Mouse (Mus musculus) hindbrain, postnatal 0 days (tissue): ENCODE data around the gene Crhr1. TPM values are rescaled to one million over a fixed set of nuclear protein-coding genes. Genes with fewer than 3 reads are reported as not detected.
"Not testable (repeated sequence)": the region's sequence is repeated elsewhere in the genome, so short reads cannot be mapped to it uniquely, and the experiment has no call there.

ENCODE experiments used
- ATAC-seq: fragments of 200-750 bp; cut with Nextera tagmentation; 2 replicates; pipeline ENCODE4 v1.8.0; 2017; ENCODE audit warnings: mild to moderate bottlenecking, moderate TSS enrichment, moderate library complexity
- DNase-seq: peaks from one replicate; pipeline ENCODE4 v3.0.0-alpha.2; 2015; ENCODE audit warnings: low spot score
- H3K27ac ChIP-seq: fragments of 300-500 bp; sonication (generic); 2 replicates; pipeline ENCODE4 v1.5.1; 2014; ENCODE audit warnings: mild to moderate bottlenecking
- H3K27me3 ChIP-seq: fragments of 300-500 bp; sonication (generic); 2 replicates; pipeline ENCODE4 v1.6.1; 2014; ENCODE audit warnings: low read length, mixed read lengths; ENCODE audit not compliant: insufficient read depth
- H3K36me3 ChIP-seq: fragments of 300-500 bp; sonication (generic); 2 replicates; pipeline ENCODE4 v1.6.1; 2014; ENCODE audit warnings: low read length, mixed read lengths; ENCODE audit not compliant: insufficient read depth
- H3K4me1 ChIP-seq: fragments of 300-500 bp; sonication (generic); 2 replicates; pipeline ENCODE4 v1.6.1; 2014; ENCODE audit warnings: antibody characterized with exemption, low read length, mixed read lengths; ENCODE audit not compliant: insufficient read depth
- H3K4me2 ChIP-seq: fragments of 300-500 bp; sonication (generic); 2 replicates; pipeline ENCODE4 v1.6.1; 2014; ENCODE audit warnings: low read depth, mild to moderate bottlenecking, low read length, moderate library complexity, mixed read lengths
- H3K4me3 ChIP-seq: fragments of 300-500 bp; sonication (generic); 2 replicates; pipeline ENCODE4 v1.5.1; 2014; ENCODE audit warnings: low read length
- H3K9ac ChIP-seq: fragments of 300-500 bp; sonication (generic); replicated peaks from 2 replicates; pipeline ENCODE4 v1.6.1; 2014; ENCODE audit warnings: mild to moderate bottlenecking, low read length, moderate library complexity, mixed read lengths
- H3K9me3 ChIP-seq: fragments of 300-500 bp; sonication (generic); 2 replicates; pipeline ENCODE4 v1.6.1; 2016; ENCODE audit warnings: low read length, mixed read lengths
- CTCF ChIP-seq: IDR thresholded peaks from 2 replicates; pipeline ENCODE4 v1.5.1; 2016; ENCODE audit warnings: antibody characterized with exemption, control low read depth, low read depth
- WGBS: fragments of 180-500 bp; shearing (Covaris S2); extraction: QIAGEN DNeasy Blood & Tissue Kit; methylation state at CpG from one replicate; pipeline ENCODE4 v1.1.7; 2014; 5-methylcytosine and 5-hydroxymethylcytosine counted together
- polyA plus RNA-seq: library from polyadenylated mRNA; unstranded; fragments of >200 nt; fragmentation: Nextera tagmentation; extraction: Ambion mirVana; gene quantifications from 2 replicates; pipeline ENCODE4 v1.2.1, GENCODE M21; 2015
- total RNA-seq: library from RNA; depleted of rRNA; stranded (reverse); fragments of >200 nt; gene quantifications from 2 replicates; pipeline ENCODE4 v1.2.3, GENCODE M21; 2014

Crhr1 gene
- total and polyA plus RNA-seq, 2 experiments from 2014 or later = 6.8 to 28.0 TPM

GRCm38 (mm10) chr11:104197861-104198260 lies 65.2 kb downstream of the Crhr1 start:
- TF ChIP-seq CTCF = no peak
- peak; percentile 31 for DNase-seq
- no peak overlapping the region for H3K9ac ChIP-seq

DNA sequence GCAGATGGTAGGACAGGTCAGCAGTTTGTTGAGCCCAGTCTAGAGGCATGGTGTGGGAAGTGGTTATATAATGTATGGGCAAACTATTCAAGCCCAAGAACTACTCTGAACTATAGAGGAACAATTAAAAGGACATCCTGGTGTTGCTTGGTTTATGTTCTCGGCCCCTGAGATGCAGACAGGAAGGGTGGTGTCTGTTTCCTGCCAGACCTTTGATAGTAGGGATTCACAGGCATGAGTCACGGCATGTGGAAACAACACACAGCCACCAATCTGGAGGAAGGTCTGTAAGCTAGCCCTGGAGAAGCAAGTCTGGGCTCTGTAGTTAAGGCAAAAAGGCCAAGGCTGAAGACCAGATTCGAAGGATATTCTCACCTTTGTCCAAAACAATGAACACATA lies 70.6 kb downstream of the Crhr1 start:
- no peak overlapping the region for H3K4me2 ChIP-seq
- no peak overlapping the region for H3K27ac ChIP-seq
- H3K27me3 ChIP-seq = no peaks in the 10 kb centered on the region; the same call in 1 of the 2 replicates
- no peak overlapping the region for H3K4me3 ChIP-seq
- no peaks in the 10 kb centered on the region for H3K9me3 ChIP-seq
- no peak for TF ChIP-seq CTCF
- H3K9ac ChIP-seq = no peak overlapping the region
- no peaks in the 10 kb centered on the region for H3K36me3 ChIP-seq
- ATAC-seq (no peak), DNase-seq (no peak)
- H3K4me1 ChIP-seq = no peaks in the 10 kb centered on the region
- WGBS = 76% methylated on average over 3 of the region's 3 CpGs

More at GRCm38 (mm10) chr11:104197861-104198260, 65.2 kb downstream of the Crhr1 start:
- WGBS = 12% methylated on average over 10 of the region's 10 CpGs
- Histone ChIP-seq H3K27me3 (peaks cover 4% of the 10 kb centered on the region), H3K9me3 (no peaks in the 10 kb centered on the region), H3K36me3 (no peaks in the 10 kb centered on the region), H3K4me2 (no peak overlapping the region), H3K27ac (no peak overlapping the region), H3K4me3 (no peak overlapping the region), H3K4me1 (no peaks in the 10 kb centered on the region)
- no peak for ATAC-seq

- no peak for DNase-seq
- 75% methylated on average over 4 of the region's 4 CpGs for WGBS
- no peak for ATAC-seq
- TF ChIP-seq CTCF = no peak
- Histone ChIP-seq H3K27me3 (no peaks in the 10 kb centered on the region), H3K4me1 (no peaks in the 10 kb centered on the region), H3K4me3 (no peak overlapping the region), H3K27ac (no peak overlapping the region), H3K36me3 (no peaks in the 10 kb centered on the region), H3K9me3 (no peaks in the 10 kb centered on the region), H3K9ac (no peak overlapping the region), H3K4me2 (no peak overlapping the region)
Observed at GRCm38 (mm10) chr11:104206573-104206972, 73.9 kb downstream of the Crhr1 start.

DNA sequence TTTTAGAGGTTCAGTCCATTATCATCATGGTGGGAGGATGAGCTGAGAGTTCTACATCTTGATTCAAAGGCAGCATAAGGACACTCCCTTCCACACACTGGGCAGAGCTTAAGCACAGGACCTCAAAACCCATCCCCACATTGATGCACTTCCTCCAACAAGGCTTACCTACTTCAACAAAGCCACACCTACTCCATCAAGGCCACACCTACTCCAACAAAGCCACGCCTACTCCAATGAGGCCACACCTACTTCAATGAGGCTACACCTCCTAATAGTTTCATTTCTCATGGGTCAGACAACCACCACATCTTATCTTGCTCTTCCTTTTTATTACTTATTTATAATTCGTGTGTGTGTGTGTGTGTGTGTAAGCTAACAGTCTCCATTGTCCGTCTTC lies 76.4 kb downstream of the Crhr1 start:
- TF ChIP-seq CTCF = no peak
- Histone ChIP-seq H3K9me3 (no peaks in the 10 kb centered on the region), H3K36me3 (no peaks in the 10 kb centered on the region), H3K27me3 (no peaks in the 10 kb centered on the region), H3K27ac (no peak overlapping the region), H3K4me1 (no peaks in the 10 kb centered on the region), H3K4me2 (no peak overlapping the region), H3K9ac (no peak overlapping the region), H3K4me3 (no peak overlapping the region)
- no peak for DNase-seq
- 77% methylated on average over 3 of the region's 3 CpGs for WGBS
- ATAC-seq = no peak

GRCm38 (mm10) chr11:104211251-104211650 lies 78.6 kb downstream of the Crhr1 start:
- no peak overlapping the region for H3K4me2 ChIP-seq
- no peaks in the 10 kb centered on the region for H3K27me3 ChIP-seq
- no peaks in the 10 kb centered on the region for H3K36me3 ChIP-seq
- TF ChIP-seq CTCF = no peak
- DNase-seq = no peak
- whole genome bisulfite sequencing = 74% methylated on average over 6 of the region's 6 CpGs
- ATAC-seq = no peak
- no peak overlapping the region for H3K4me3 ChIP-seq
- H3K27ac ChIP-seq = no peak overlapping the region
- no peak overlapping the region for H3K9ac ChIP-seq
- no peaks in the 10 kb centered on the region for H3K4me1 ChIP-seq
- no peaks in the 10 kb centered on the region for H3K9me3 ChIP-seq

DNA sequence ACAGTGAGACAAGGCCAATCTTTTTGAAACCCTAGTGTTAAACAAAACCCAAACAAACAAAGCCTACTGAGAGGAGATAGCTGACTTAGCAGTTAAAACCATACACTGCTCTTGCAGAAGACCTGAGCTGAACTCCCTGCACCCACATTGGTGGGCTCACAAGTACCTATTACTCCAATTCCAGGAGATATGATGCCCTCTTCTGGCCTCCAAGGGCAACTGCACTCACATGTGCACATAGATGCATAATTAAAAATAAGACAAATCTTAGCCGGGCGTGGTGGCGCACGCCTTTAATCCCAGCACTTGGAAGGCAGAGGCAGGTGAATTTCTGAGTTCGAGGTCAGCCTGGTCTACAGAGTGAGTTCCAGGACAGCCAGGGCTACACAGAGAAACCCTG lies 81.5 kb downstream of the Crhr1 start:
- WGBS = 94% methylated on average over 5 of the region's 5 CpGs
- ATAC-seq, H3K27ac ChIP-seq, H3K4me2 ChIP-seq, H3K4me1 ChIP-seq, H3K4me3 ChIP-seq, H3K9me3 ChIP-seq, H3K9ac ChIP-seq, DNase-seq, H3K36me3 ChIP-seq, H3K27me3 ChIP-seq: not testable (repeated sequence)
- 0 out of 2 replicates have a peak, but pooled peaks have one; percentile 3 for TF ChIP-seq CTCF

DNA sequence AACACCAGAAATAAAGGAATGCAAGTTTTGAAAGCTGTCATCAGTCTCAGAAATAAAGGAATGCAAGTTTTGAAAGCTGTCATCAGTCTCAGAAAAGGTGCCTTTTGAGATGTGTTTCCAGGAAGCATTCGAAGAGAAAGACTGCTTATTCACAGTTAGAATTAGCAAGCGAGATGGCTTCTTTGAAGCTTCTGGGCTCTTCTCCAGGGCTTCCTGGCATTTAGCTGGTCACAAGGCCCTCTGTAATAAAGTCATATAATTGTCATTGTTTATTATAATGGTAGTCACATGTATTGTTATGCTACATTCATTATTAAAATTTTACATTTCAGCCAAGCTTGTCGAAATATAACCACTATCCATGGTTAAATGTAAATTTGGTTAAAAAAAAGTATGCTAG lies 85.4 kb downstream of the Crhr1 start:
- Histone ChIP-seq H3K36me3 (no peaks in the 10 kb centered on the region), H3K4me1 (no peaks in the 10 kb centered on the region), H3K9me3 (no peaks in the 10 kb centered on the region), H3K4me2 (no peak overlapping the region), H3K4me3 (no peak overlapping the region), H3K27ac (no peak overlapping the region), H3K9ac (no peak overlapping the region), H3K27me3 (no peaks in the 10 kb centered on the region)
- DNase-seq (peak; percentile 30), ATAC-seq (no peak)
- TF ChIP-seq CTCF = no peak
- 47% methylated on average over 3 of the region's 3 CpGs for WGBS
